Comparison of ENCODE assay signal across 8 mouse cellular contexts in genomic region chr16:18687367-18687766, GRCm38 (mm10). TPM values are rescaled to one million over a fixed set of nuclear protein-coding genes. Genes with fewer than 3 reads are reported as not detected.
DNase-seq lines count a peak whose midpoint lies in the region; ATAC-seq and TF ChIP-seq lines count a peak whose summit lies in the region.

No protein-coding gene starts in this region.

- 4% methylated on average over 8 of the region's 8 CpGs for WGBS in hindbrain, embryonic 14.5 days

- no peaks in the 10 kb centered on the region for H3K27me3 ChIP-seq in hindbrain, embryonic 14.5 days (ENCODE audit: control insufficient read depth, insufficient read depth, low read length)

- peak; percentile 35; the same call in 1 of the 2 replicates for ATAC-seq in hindbrain, embryonic 14.5 days (ENCODE audit: low FRiP score)
- ATAC-seq in megakaryocyte, adult 5-6 weeks (ENCODE audit: poor library complexity, severe bottlenecking) = peak; percentile 82

- H3K9ac ChIP-seq in hindbrain, embryonic 14.5 days = peak overlapping the region; percentile 47

- intact Hi-C loops in left cerebral cortex, adult 2 months (cut with DNase I) = no loop called here

- no peaks in the 10 kb centered on the region for H3K9me3 ChIP-seq in hindbrain, embryonic 14.5 days (ENCODE audit: control insufficient read depth, low read length)

- H3K4me1 ChIP-seq in hindbrain, embryonic 14.5 days (replicated peaks; ENCODE audit: control insufficient read depth, insufficient read depth, low read length) = peaks cover 13% of the 10 kb centered on the region

- peak; percentile 58 for TF ChIP-seq CTCF in left cerebral cortex, adult 2 months (IDR thresholded peaks at IDR 0.05)

- peak overlapping the region; percentile 9 for H3K4me3 ChIP-seq in hindbrain, embryonic 14.5 days (replicated peaks; ENCODE audit: low read length)
- peak overlapping the region; percentile 30 for H3K4me3 ChIP-seq in left cerebral cortex, adult 2 months

- DNase-seq in NIH3T3 (ENCODE audit: low read depth) = peak; percentile 98
- DNase-seq in cerebellum, postnatal 14 days = peak; percentile 78 to 89
- peak; percentile 79 for DNase-seq in gastrocnemius, adult 18-20 months (ENCODE audit: low spot score)
- peak; percentile 56 for DNase-seq in hindbrain, embryonic 14.5 days (ENCODE audit: low spot score)
- peak; percentile 18 to 26 for DNase-seq in left cerebral cortex, adult 2 months (ENCODE audit: extremely low spot score in 1 of 2, low spot score in 2 of 2)
- DNase-seq in retina, postnatal 7 days (ENCODE audit: low read depth, low spot score) = peak; percentile 68
- DNase-seq in urinary bladder, postnatal 36 days (ENCODE audit: low spot score in 2 of 2) = peak; percentile 65 to 76

- no peaks in the 10 kb centered on the region for H3K36me3 ChIP-seq in hindbrain, embryonic 14.5 days (replicated peaks; ENCODE audit: control insufficient read depth, insufficient read depth)

- peak overlapping the region; percentile 48 for H3K4me2 ChIP-seq in hindbrain, embryonic 14.5 days (replicated peaks)

- peak overlapping the region; percentile 56; the same call in 1 of the 2 replicates for H3K27ac ChIP-seq in hindbrain, embryonic 14.5 days
- peak overlapping the region; percentile 66; the same call in 1 of the 2 replicates for H3K27ac ChIP-seq in left cerebral cortex, adult 2 months

RNA-seq across cellular contexts. Expression of gene Sept5, which starts 57.6 kb away (rescaled TPM):
- 1 to 10 TPM; 2.4 to 4.4 TPM for total RNA-seq in gastrocnemius, adult 18-20 months (2021)
- polyA plus RNA-seq in hindbrain, embryonic 14.5 days (2014; fragmentation: Nextera tagmentation; extraction: Ambion mirVana) = 192 and 218 TPM in 2 replicates
- 100 to 1,000 TPM; 801 to 836 TPM for total RNA-seq in left cerebral cortex, adult 2 months (2021)
- total RNA-seq in megakaryocyte, adult 5-6 weeks (2015) = 19.5 and 23.5 TPM in 2 replicates
- total RNA-seq in megakaryocyte, adult 5-6 weeks (2017) = 11.6 and 17.0 TPM in 2 replicates

Comparison
In these comparisons a context has a peak if more than half of its experiments do, and no peak if none do; other contexts are left out.
1. Peak in every context shown above with its lines: DNase-seq, ATAC-seq, H3K4me3 ChIP-seq and H3K27ac ChIP-seq.
2. DNase-seq: peak in every context shown above with its lines; median percentile 98 in NIH3T3; 84 in cerebellum, postnatal 14 days; 79 in gastrocnemius, adult 18-20 months; 70 in urinary bladder, postnatal 36 days; 68 in retina, postnatal 7 days; 56 in hindbrain, embryonic 14.5 days; 22 in left cerebral cortex, adult 2 months.
3. RNA of gene Sept5, which starts 57.6 kb away (total RNA-seq): 801 to 836 TPM in left cerebral cortex, adult 2 months; 11.6 to 23.5 TPM in megakaryocyte, adult 5-6 weeks and 2.4 to 4.4 TPM in gastrocnemius, adult 18-20 months; every median in the first group is over 10 times any median in the second.